In the genomic region with DNA sequence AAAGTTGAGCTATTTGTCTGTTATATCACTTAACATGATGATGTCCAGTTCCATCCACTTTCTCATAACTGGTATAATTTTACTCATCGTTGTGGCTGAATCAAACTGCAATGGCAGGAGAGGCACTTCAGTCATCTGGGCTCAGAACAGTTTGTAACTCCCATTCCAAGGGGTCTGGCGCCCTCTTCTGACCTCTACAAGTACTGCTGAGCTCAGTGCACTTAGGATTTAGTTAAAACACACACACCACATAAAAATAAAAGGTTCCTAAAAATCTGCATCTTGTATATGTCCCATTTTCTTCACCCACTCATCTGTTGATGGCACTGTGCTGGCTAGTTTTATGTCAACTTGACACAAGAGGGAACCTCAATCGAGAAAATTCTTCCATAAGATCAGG, we compare ENCODE assay signal across 8 mouse cellular contexts. TPM values are rescaled to one million over a fixed set of nuclear protein-coding genes. Genes with fewer than 3 reads are reported as not detected.
DNase-seq lines count a peak whose midpoint lies in the region; ATAC-seq and TF ChIP-seq lines count a peak whose summit lies in the region.

No protein-coding gene starts in this region.

- no peak for ATAC-seq in lung, postnatal 0 days

- H3K9me3 ChIP-seq in lung, postnatal 0 days (ENCODE audit: low read length), result no peaks in the 10 kb centered on the region

- TF ChIP-seq CTCF in gastrocnemius, adult 2 months (IDR thresholded peaks at IDR 0.05), result peak; percentile 95
- TF ChIP-seq CTCF in lung, postnatal 0 days (IDR thresholded peaks at IDR 0.05), result peak; percentile 94

- H3K9ac ChIP-seq in lung, postnatal 0 days (replicated peaks; ENCODE audit: low read depth), result no peak overlapping the region

- intact Hi-C loops in gastrocnemius, adult 2 months (cut with DNase I), result loop anchor here (1.0 to 10.0 kb wide), 3 partner anchors 50 to 188 kb away; a partner anchor contains a TSS

- TF ChIP-seq EP300 in lung, postnatal 0 days (IDR thresholded peaks at IDR 0.05), result no peak

- 7% methylated on average over 3 of the region's 3 CpGs for WGBS in large intestine, adult 2 months
- WGBS in lung, postnatal 0 days, result 14% methylated on average over 3 of the region's 3 CpGs

- DNase-seq in 3T3-L1 (ENCODE audit: low read depth, low spot score), result peak; percentile 87
- DNase-seq in MEL-GATA-1-ER (ENCODE audit: extremely low read depth, low read depth), result peak; percentile 76
- peak; percentile 87 for DNase-seq in cerebellum, adult 9-10 months
- DNase-seq in gastrocnemius, adult 2 months, result peak; percentile 86
- peak; percentile 83 for DNase-seq in large intestine, adult 2 months (ENCODE audit: low read depth, low spot score)
- DNase-seq in lung, postnatal 0 days (ENCODE audit: low spot score), result peak; percentile 94
- DNase-seq in retina, adult 2 months (ENCODE audit: low read depth, low spot score), result peak; percentile 54
- peak; percentile 82 to 85 for DNase-seq in thymus, postnatal 36 days

- no peak overlapping the region for H3K4me3 ChIP-seq in gastrocnemius, adult 2 months
- no peak overlapping the region for H3K4me3 ChIP-seq in lung, postnatal 0 days (ENCODE audit: low read depth, low read length)

- H3K36me3 ChIP-seq in lung, postnatal 0 days (ENCODE audit: insufficient read depth, low read length), result 0 out of 2 replicates have a peak, but pooled peaks cover 6% of the 10 kb centered on the region

- H3K4me1 ChIP-seq in lung, postnatal 0 days (ENCODE audit: insufficient read depth, low read depth, low read length), result peaks cover 13% of the 10 kb centered on the region

- H3K4me2 ChIP-seq in lung, postnatal 0 days (replicated peaks; ENCODE audit: low read depth, low read length), result no peak overlapping the region

- H3K27me3 ChIP-seq in lung, postnatal 0 days (replicated peaks; ENCODE audit: insufficient read depth, low read length), result no peaks in the 10 kb centered on the region

- H3K27ac ChIP-seq in gastrocnemius, adult 2 months, result no peak overlapping the region
- no peak overlapping the region for H3K27ac ChIP-seq in lung, postnatal 0 days (ENCODE audit: low read length)

RNA-seq across cellular contexts. Expression of a gene that starts 1.9 kb away (rescaled TPM):
- total RNA-seq in gastrocnemius, adult 2 months (2021), result 10 to 100 TPM; 35.1 to 36.9 TPM
- polyA plus RNA-seq in large intestine, adult 2 months (2012; rRNA removed), result 49.0 and 63.3 TPM in 2 replicates
- 76.1 and 77.4 TPM in 2 replicates for polyA plus RNA-seq in lung, postnatal 0 days (2015; fragmentation: Nextera tagmentation; extraction: Ambion mirVana)

RNA-seq across cellular contexts. Expression of a gene that starts 2.3 kb away (rescaled TPM):
- total RNA-seq in gastrocnemius, adult 2 months (2021), result 1 to 10 TPM; 2.7 to 3.3 TPM
- polyA plus RNA-seq in large intestine, adult 2 months (2012; rRNA removed), result 8.8 and 12.0 TPM in 2 replicates
- 9.2 and 10.4 TPM in 2 replicates for polyA plus RNA-seq in lung, postnatal 0 days (2015; fragmentation: Nextera tagmentation; extraction: Ambion mirVana)

RNA-seq across cellular contexts. Expression of a gene that starts 14.3 kb away (rescaled TPM):
- 1 to 10 TPM; 2.3 to 2.4 TPM for total RNA-seq in gastrocnemius, adult 2 months (2021)
- 137 and 143 TPM in 2 replicates for polyA plus RNA-seq in large intestine, adult 2 months (2012; rRNA removed)
- polyA plus RNA-seq in lung, postnatal 0 days (2015; fragmentation: Nextera tagmentation; extraction: Ambion mirVana), result 61.4 and 65.3 TPM in 2 replicates

RNA-seq across cellular contexts. Expression of a gene that starts 17.0 kb away (rescaled TPM):
- total RNA-seq in gastrocnemius, adult 2 months (2021), result 10 to 100 TPM; 16.6 to 16.8 TPM
- 8.5 and 9.5 TPM in 2 replicates for polyA plus RNA-seq in large intestine, adult 2 months (2012; rRNA removed)
- 57.1 and 58.4 TPM in 2 replicates for polyA plus RNA-seq in lung, postnatal 0 days (2015; fragmentation: Nextera tagmentation; extraction: Ambion mirVana)

RNA-seq across cellular contexts. Expression of a gene that starts 44.1 kb away (rescaled TPM):
- 10 to 100 TPM; 30.0 to 34.1 TPM for total RNA-seq in gastrocnemius, adult 2 months (2021)
- 27.6 and 30.2 TPM in 2 replicates for polyA plus RNA-seq in large intestine, adult 2 months (2012; rRNA removed)
- 42.9 and 49.5 TPM in 2 replicates for polyA plus RNA-seq in lung, postnatal 0 days (2015; fragmentation: Nextera tagmentation; extraction: Ambion mirVana)
